Mouse (Mus musculus): Measurements from ENCODE around the gene Olfr800. TPM values are rescaled to one million over a fixed set of nuclear protein-coding genes. Genes with fewer than 3 reads are reported as not detected.

Olfr800 gene
- total RNA-seq, 1 experiment: not detected

- no peaks in the 10 kb centered on the region for H3K4me1 ChIP-seq (ENCODE audit: control insufficient read depth in 2 of 2, insufficient read depth in 2 of 2, low read length in 2 of 2, poor library complexity in 1 of 2)
- no peaks in the 10 kb centered on the region for H3K36me3 ChIP-seq (ENCODE audit: control insufficient read depth, insufficient read depth, low read length, poor library complexity, severe bottlenecking)
- in situ Hi-C loops (cut with MboI; ENCODE audit: low sequenced_read_pairs in 2 of 2, unreplicated experiment in 2 of 2): no loop called here
- H3K9ac ChIP-seq (ENCODE audit: insufficient read depth, low read depth, low read length, poor library complexity, severe bottlenecking): no peak within 1 kb of the TSS
- DNase-seq (ENCODE audit: low read depth, low spot score): no peak
- H3K27ac ChIP-seq (ENCODE audit: insufficient read depth, low read depth, low read length, poor library complexity, severe bottlenecking): no peak within 1 kb of the TSS
- H3K4me3 ChIP-seq (ENCODE audit: insufficient read depth in 1 of 2, low read depth in 1 of 2, low read length in 2 of 2, poor library complexity in 1 of 2, severe bottlenecking in 1 of 2): no peak within 1 kb of the TSS
- TF ChIP-seq ZNF384 (IDR thresholded peaks at IDR 0.05; ENCODE audit: low read depth, low read length): no peak
- TF ChIP-seq ZC3H11A (IDR thresholded peaks at IDR 0.05; ENCODE audit: borderline replicate concordance, low read depth, low read length): no peak
- no peak for TF ChIP-seq HCFC1 (IDR thresholded peaks at IDR 0.05; ENCODE audit: borderline replicate concordance, insufficient read depth, low read length)
- no peak for TF ChIP-seq MAFK (IDR thresholded peaks at IDR 0.05; ENCODE audit: insufficient read depth, low read depth, low read length)
- TF ChIP-seq CHD2 (IDR thresholded peaks at IDR 0.05; ENCODE audit: low read depth, low read length): no peak
- no peaks in the 10 kb centered on the region for H3K9me3 ChIP-seq (ENCODE audit: control insufficient read depth, insufficient read depth, low read depth, low read length)
Observed at GRCm38 (mm10) chr10:129702910-129703309, 45.4 kb downstream of the Olfr800 start, which contains the start of gene Olfr804. TSS of gene Olfr804 (plus strand) at chr10:129703210.

Other genes with a start within 250 kb of the Olfr800 start
- not detected in 2 replicates for gene Olfr786, start 230.4 kb upstream of the Olfr800 start, total RNA-seq (2012; rRNA removed)
- gene Olfr787, start 195.8 kb upstream of the Olfr800 start, total RNA-seq (2012; rRNA removed): 0.62 and 0.95 TPM in 2 replicates
- gene Olfr788, start 186.7 kb upstream of the Olfr800 start, total RNA-seq (2012; rRNA removed): 0.05 TPM in 1 of 2 replicates, not detected in the other
- gene Olfr789, start 172.9 kb upstream of the Olfr800 start, total RNA-seq (2012; rRNA removed): not detected in 2 replicates
- gene Olfr790, start 159.2 kb upstream of the Olfr800 start, total RNA-seq (2012; rRNA removed): not detected in 2 replicates
- not detected in 2 replicates for gene Olfr791, start 135.9 kb upstream of the Olfr800 start, total RNA-seq (2012; rRNA removed)
- not detected in 2 replicates for gene Olfr792, start 118.5 kb upstream of the Olfr800 start, total RNA-seq (2012; rRNA removed)
- gene Olfr794, start 90.0 kb upstream of the Olfr800 start, total RNA-seq (2012; rRNA removed): not detected in 2 replicates
- gene Olfr796, start 45.1 kb upstream of the Olfr800 start, total RNA-seq (2012; rRNA removed): not detected in 2 replicates
- gene Olfr798, start 29.8 kb upstream of the Olfr800 start, total RNA-seq (2012; rRNA removed): not detected in 2 replicates
- gene Olfr799, start 20.2 kb upstream of the Olfr800 start, total RNA-seq (2012; rRNA removed): not detected in 2 replicates
- gene Olfr801, start 16.2 kb downstream of the Olfr800 start, total RNA-seq (2012; rRNA removed): not detected in 2 replicates
- not detected in 2 replicates for gene Olfr802, start 30.5 kb downstream of the Olfr800 start, total RNA-seq (2012; rRNA removed)
- not detected in 2 replicates for gene Olfr803, start 36.6 kb downstream of the Olfr800 start, total RNA-seq (2012; rRNA removed)
- not detected in 2 replicates for gene Olfr804, start 45.5 kb downstream of the Olfr800 start, total RNA-seq (2012; rRNA removed)
- not detected in 2 replicates for gene Olfr805, start 71.7 kb downstream of the Olfr800 start, total RNA-seq (2012; rRNA removed)
- gene Olfr806, start 84.2 kb downstream of the Olfr800 start, total RNA-seq (2012; rRNA removed): not detected in 2 replicates
- not detected in 2 replicates for gene Olfr807, start 100.1 kb downstream of the Olfr800 start, total RNA-seq (2012; rRNA removed)
- gene Olfr808, start 107.8 kb downstream of the Olfr800 start, total RNA-seq (2012; rRNA removed): not detected in 2 replicates
- not detected in 2 replicates for gene Olfr809, start 116.9 kb downstream of the Olfr800 start, total RNA-seq (2012; rRNA removed)
- gene Olfr810, start 137.2 kb downstream of the Olfr800 start, total RNA-seq (2012; rRNA removed): not detected in 2 replicates
- gene Olfr811, start 146.7 kb downstream of the Olfr800 start, total RNA-seq (2012; rRNA removed): not detected in 2 replicates
- not detected in 2 replicates for gene Olfr812, start 188.4 kb downstream of the Olfr800 start, total RNA-seq (2012; rRNA removed)
- not detected in 2 replicates for gene Olfr813, start 197.7 kb downstream of the Olfr800 start, total RNA-seq (2012; rRNA removed)
- gene Olfr814, start 222.2 kb downstream of the Olfr800 start, total RNA-seq (2012; rRNA removed): 0.22 and 0.26 TPM in 2 replicates
- gene Olfr815, start 248.2 kb downstream of the Olfr800 start, total RNA-seq (2012; rRNA removed): 0.58 and 0.63 TPM in 2 replicates

All from ES-E14 (cell line).